Mouse (Mus musculus) E14TG2a.4 (cell line): ENCODE measurements at regions not wholly inside any gene's neighbourhood (a gene's known extent, or its start where the extent isn't known, plus 50 kb on each side); places are given as distances from the start of the nearest gene placed in this dataset.

Experiments
- CTCF ChIP-seq: conservative IDR thresholded peaks from 2 replicates; pipeline ENCODE4 v1.5.1; 2014; ENCODE audit warnings: low read length
- NANOG ChIP-seq: IDR thresholded peaks from 2 replicates; pipeline ENCODE4 v1.6.1; 2014; ENCODE audit warnings: borderline replicate concordance, low read length, mixed read lengths
- POU5F1 ChIP-seq: IDR thresholded peaks from 2 replicates; pipeline ENCODE4 v1.6.1; 2014; ENCODE audit warnings: low read length, borderline replicate concordance

DNA sequence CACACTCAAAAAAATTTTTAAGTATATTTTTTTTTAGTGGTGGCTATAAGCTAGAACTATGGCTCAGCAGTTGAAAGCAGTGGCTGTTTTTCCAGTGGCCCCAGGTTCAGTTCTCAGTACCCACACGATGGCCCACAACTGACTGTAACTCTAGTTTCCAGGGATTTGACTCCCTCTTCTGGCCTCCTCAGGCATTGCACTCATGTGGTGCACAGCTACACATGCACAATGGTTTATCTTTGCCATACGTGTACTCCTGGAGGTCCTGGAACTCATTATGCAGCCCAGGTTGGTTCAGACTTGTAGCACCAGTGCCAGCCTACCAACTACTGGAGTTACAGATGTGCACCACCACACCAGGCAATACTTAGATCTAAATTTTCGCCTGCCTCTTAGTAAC is 96.7 kb downstream of the Bdh1 start:
- peak; percentile 48 for TF ChIP-seq CTCF
- no peak for TF ChIP-seq POU5F1
- TF ChIP-seq NANOG: no peak
